Mouse (Mus musculus) olfactory bulb, adult 2 months (tissue): Measurements from ENCODE around the gene Serpinf2.

Experiments
- CTCF ChIP-seq: fragments of 200-500 bp; IDR thresholded peaks from 2 replicates; pipeline ENCODE4 v1.5.1; 2012; ENCODE audit warnings: low read depth, mild to moderate bottlenecking, low read length, moderate library complexity; ENCODE audit not compliant: insufficient read depth
- POLR2A ChIP-seq: fragments of 200-500 bp; IDR thresholded peaks from 2 replicates; pipeline ENCODE4 v1.6.1; 2012; ENCODE audit warnings: mild to moderate bottlenecking, low read depth, low read length, moderate library complexity; ENCODE audit not compliant: insufficient read depth

DNA sequence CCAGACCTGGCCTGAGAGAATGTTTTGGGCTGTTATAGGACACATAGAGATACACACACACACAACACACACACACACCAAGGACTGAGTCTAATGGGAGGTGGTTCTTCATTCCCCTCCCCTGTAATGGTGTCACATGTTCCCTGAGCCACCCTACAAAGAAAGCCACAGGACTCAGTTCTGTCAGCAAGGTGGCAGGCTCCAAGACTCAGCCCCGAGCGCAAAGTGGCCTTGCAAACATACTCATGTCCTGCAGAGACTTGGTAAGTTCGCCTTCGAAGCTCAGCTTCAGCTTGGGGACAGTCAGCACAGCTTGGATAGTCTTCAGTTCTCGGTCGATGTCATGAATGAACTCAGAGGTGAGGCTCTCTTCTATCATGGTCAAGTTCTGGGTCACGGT lies 28.8 kb downstream of the Serpinf2 start:
- TF ChIP-seq POLR2A (no peak), CTCF (no peak)
